Mouse (Mus musculus) heart, embryonic 13.5 days (tissue): Measurements from ENCODE around the gene Ptp4a2. TPM values are rescaled to one million over a fixed set of nuclear protein-coding genes. Genes with fewer than 3 reads are reported as not detected.

ENCODE experiments used
- ATAC-seq: fragments of 200-750 bp; cut with Nextera tagmentation; 2 replicates; pipeline ENCODE4 v1.8.0; 2017; ENCODE audit warnings: moderate TSS enrichment; ENCODE audit not compliant: insufficient number of reproducible peaks, low FRiP score, low TSS enrichment; ENCODE audit errors: extremely low read depth
- H3K27ac ChIP-seq: fragments of 300-500 bp; sonication (generic); replicated peaks from 2 replicates; pipeline ENCODE4 v1.5.1; 2015; ENCODE audit warnings: moderate library complexity, mild to moderate bottlenecking, inconsistent platforms
- H3K27me3 ChIP-seq: fragments of 300-500 bp; sonication (generic); replicated peaks from 2 replicates; pipeline ENCODE4 v1.6.1; 2015; ENCODE audit warnings: mild to moderate bottlenecking, inconsistent platforms
- H3K36me3 ChIP-seq: fragments of 300-500 bp; sonication (generic); 2 replicates; pipeline ENCODE4 v1.6.1; 2015; ENCODE audit warnings: mild to moderate bottlenecking, inconsistent platforms
- H3K4me1 ChIP-seq: fragments of 300-500 bp; sonication (generic); 2 replicates; pipeline ENCODE4 v1.6.1; 2015; ENCODE audit warnings: inconsistent platforms
- H3K4me2 ChIP-seq: fragments of 300-500 bp; sonication (generic); 2 replicates; pipeline ENCODE4 v1.6.1; 2015; ENCODE audit warnings: inconsistent platforms, mild to moderate bottlenecking, moderate library complexity
- H3K4me3 ChIP-seq: fragments of 300-500 bp; sonication (generic); 2 replicates; pipeline ENCODE4 v1.5.1; 2015; ENCODE audit warnings: moderate library complexity, mild to moderate bottlenecking, inconsistent platforms
- H3K9ac ChIP-seq: fragments of 300-500 bp; sonication (generic); 2 replicates; pipeline ENCODE4 v1.6.1; 2015; ENCODE audit warnings: inconsistent platforms, mild to moderate bottlenecking, moderate library complexity
- H3K9me3 ChIP-seq: fragments of 300-500 bp; sonication (generic); 2 replicates; pipeline ENCODE4 v1.6.1; 2016; ENCODE audit warnings: inconsistent platforms
- WGBS: fragments of 180-500 bp; shearing (Covaris S2); methylation state at CpG from one replicate; pipeline ENCODE4 v1.1.7; 2015; ENCODE audit warnings: mixed read lengths; 5-methylcytosine and 5-hydroxymethylcytosine counted together
- polyA plus RNA-seq: library from polyadenylated mRNA; unstranded; fragments of >200 nt; fragmentation: Nextera tagmentation; extraction: Ambion mirVana; gene quantifications from 2 replicates; pipeline ENCODE4 v1.2.1, GENCODE M21; 2015

Gene Ptp4a2
- polyA plus RNA-seq, 1 experiment from 2014 or later = 326 TPM

DNA sequence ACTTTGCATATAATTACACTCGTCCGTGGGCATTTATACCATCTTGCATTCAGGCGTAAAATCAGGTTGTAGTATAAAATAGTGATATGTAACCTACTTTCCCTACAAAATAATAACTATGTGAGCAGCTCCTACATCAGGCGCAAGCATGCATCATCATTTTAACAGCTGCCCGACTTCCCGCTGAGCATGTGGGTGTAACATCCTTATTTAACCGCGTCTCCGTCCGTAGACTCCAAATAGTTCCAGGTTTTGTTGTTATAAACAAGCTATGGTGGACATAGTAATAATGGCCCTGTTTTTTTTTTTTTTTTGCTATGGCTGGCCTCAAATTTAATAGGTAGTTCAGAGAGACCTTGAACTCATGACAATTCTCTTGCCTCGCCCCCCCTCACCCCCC, 64.4 kb downstream of the Ptp4a2 start:
- no peak overlapping the region for H3K4me2 ChIP-seq
- WGBS = 82% methylated on average over 11 of the region's 11 CpGs
- no peaks in the 10 kb centered on the region for H3K36me3 ChIP-seq
- H3K27me3 ChIP-seq = no peaks in the 10 kb centered on the region
- H3K9ac ChIP-seq = no peak overlapping the region
- no peak for ATAC-seq
- H3K27ac ChIP-seq = no peak overlapping the region
- H3K4me1 ChIP-seq = peaks cover 42% of the 10 kb centered on the region
- H3K4me3 ChIP-seq = no peak overlapping the region
- no peaks in the 10 kb centered on the region for H3K9me3 ChIP-seq

DNA sequence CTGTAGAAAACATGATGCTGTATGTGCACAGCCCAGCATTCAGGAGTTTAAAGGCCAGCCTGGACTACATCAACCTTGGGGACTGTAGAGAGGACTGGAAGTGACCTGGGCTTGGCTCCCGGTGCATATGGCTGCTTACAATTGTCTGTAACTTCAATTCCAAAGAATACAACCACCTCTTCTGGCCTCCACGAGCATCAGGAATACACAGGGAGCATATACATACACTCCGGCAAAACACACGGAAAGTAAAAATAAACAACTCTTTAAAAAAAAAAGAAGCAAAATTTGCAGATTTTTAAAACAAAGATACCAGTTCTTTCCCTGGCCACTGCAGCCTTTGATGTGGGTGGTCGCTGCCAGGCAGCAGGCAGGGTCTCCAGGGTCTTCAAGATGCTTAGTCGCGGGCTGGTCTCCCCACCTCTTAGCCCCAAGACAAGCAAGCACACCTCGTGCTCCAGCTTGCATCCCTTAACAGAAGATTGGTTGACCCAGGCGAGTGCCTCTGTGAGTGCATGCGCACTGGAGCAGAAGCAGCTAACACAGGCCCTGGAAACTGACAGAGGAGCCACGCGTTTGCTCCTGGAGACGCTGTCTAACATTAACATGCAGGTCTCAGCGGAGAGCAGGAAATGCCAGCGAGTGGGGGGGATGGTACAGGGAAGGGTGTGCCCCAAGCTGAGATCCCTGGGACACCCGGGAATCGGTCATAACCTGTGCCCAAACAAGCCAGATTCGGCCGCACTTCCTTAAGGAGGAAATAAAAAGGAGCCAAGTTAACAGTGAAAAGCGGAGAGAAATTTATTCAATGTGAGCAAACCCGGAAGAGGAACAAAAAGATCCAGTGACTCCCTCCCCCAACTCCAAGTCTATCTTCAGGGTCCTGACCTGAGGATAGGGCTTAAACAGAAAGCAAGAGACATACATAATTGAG, 66.1 kb downstream of the Ptp4a2 start:
- Histone ChIP-seq H3K27me3 (no peaks in the 10 kb centered on the region), H3K4me1 (peaks cover 53% of the 10 kb centered on the region), H3K4me2 (peak overlapping the region; percentile 67), H3K36me3 (no peaks in the 10 kb centered on the region), H3K27ac (peak overlapping the region; percentile 82), H3K4me3 (peak overlapping the region; percentile 42), H3K9me3 (no peaks in the 10 kb centered on the region), H3K9ac (peak overlapping the region; percentile 76)
- ATAC-seq = no peak; the same call in 1 of the 2 replicates
- WGBS = 12% methylated on average over 21 of the region's 21 CpGs

DNA sequence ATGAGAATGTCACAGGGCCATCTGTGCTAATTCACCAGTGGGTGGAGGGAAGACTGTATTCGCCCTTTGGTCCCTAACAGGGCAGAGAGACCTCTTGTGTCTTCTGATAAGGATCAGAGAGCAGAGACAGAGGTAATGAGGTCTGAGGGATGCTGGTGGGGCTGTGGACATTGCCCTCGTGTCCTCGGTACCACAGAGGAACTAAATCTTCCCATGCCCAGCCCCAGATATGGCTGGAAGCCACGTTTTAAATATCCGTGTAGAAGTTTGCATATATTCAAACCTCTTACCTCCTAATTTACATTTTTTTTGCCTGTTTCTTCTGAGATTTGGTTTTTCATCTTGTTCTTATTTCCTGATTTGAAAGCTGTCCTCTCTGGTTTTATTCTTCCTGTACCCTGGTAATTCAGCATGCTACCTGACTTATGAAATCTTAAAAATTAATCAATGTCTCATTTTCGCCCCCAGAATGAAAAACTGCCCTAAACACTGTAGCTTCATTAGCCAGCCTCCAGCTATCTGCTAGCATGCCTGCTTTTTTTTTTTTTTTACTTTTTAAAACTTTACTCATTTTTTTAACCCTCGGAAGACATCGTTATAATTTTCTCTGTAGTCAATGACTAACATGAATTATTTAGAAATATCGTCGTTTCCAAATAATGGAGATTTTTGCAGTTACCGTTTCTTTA, 67.1 kb downstream of the Ptp4a2 start:
- peak overlapping the region; percentile 82 for H3K27ac ChIP-seq
- H3K4me2 ChIP-seq = peak overlapping the region; percentile 67
- H3K9me3 ChIP-seq = no peaks in the 10 kb centered on the region
- peaks cover 54% of the 10 kb centered on the region for H3K4me1 ChIP-seq
- H3K27me3 ChIP-seq = no peaks in the 10 kb centered on the region
- peak overlapping the region; percentile 76 for H3K9ac ChIP-seq
- H3K36me3 ChIP-seq = no peaks in the 10 kb centered on the region
- H3K4me3 ChIP-seq = peak overlapping the region; percentile 42
- no peak for ATAC-seq
- WGBS = 67% methylated on average over 11 of the region's 11 CpGs

DNA sequence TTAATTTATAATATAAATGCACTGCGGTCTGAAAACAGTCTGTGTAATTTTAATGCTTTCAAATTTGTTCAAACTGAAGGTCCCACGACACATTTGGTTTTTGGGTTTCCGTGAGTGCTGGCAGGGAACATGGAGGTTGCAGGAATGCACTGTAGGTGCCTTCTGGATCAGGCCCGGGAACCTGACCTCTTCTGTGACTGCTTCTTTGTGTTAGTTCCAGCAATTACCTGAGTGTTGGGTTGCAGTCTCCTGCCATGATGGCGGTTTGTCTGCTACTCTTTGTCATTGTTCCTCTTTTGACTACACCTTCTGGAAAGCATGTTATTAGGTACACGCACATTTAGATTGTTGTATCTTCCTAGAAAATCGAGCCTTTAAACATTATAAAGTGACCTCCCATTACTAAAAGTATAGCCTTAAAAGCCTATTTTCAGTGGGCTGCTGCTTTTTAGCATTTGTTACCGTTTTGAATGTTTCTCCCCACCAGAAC, 67.7 kb downstream of the Ptp4a2 start:
- H3K4me1 ChIP-seq = peaks cover 53% of the 10 kb centered on the region
- ATAC-seq = no peak
- no peaks in the 10 kb centered on the region for H3K36me3 ChIP-seq
- no peaks in the 10 kb centered on the region for H3K9me3 ChIP-seq
- WGBS = 74% methylated on average over 8 of the region's 8 CpGs
- no peak overlapping the region for H3K9ac ChIP-seq
- no peak overlapping the region for H3K27ac ChIP-seq
- no peak overlapping the region for H3K4me3 ChIP-seq
- H3K4me2 ChIP-seq = no peak overlapping the region
- no peaks in the 10 kb centered on the region for H3K27me3 ChIP-seq

DNA sequence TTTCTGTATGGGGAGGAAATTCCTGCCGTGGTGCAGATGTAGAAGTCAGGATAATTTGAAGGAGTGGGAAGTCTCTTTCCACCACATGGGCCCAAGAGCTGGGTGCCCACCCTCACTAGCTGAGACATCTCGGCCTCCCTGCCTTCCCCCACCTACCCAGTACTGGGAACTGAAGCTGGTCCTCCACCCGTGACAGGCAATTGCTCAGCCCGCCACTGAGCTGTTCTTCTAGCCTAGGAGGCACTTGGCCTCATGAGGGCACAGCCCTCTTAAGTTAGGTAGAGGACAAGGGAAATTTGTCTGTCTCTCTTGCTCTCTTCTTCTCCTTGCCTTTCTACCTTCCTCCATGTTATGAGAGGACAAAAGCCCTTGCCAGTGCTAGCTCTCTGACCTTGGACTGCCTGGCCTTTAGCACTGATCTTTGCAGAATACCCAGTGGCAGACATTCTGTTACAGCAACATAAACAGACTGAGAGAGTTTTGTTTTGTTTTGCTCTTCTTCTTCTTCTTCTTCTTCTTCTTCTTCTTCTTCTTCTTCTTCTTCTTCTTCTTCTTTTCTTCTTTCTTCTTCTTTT, 68.3 kb downstream of the Ptp4a2 start:
- 67% methylated on average over 4 of the region's 4 CpGs for WGBS
- no peak overlapping the region for H3K9ac ChIP-seq
- no peaks in the 10 kb centered on the region for H3K27me3 ChIP-seq
- H3K4me3 ChIP-seq = no peak overlapping the region
- H3K4me2 ChIP-seq = no peak overlapping the region
- H3K36me3 ChIP-seq = no peaks in the 10 kb centered on the region
- H3K4me1 ChIP-seq = peaks cover 53% of the 10 kb centered on the region
- ATAC-seq = no peak
- no peaks in the 10 kb centered on the region for H3K9me3 ChIP-seq
- H3K27ac ChIP-seq = no peak overlapping the region

DNA sequence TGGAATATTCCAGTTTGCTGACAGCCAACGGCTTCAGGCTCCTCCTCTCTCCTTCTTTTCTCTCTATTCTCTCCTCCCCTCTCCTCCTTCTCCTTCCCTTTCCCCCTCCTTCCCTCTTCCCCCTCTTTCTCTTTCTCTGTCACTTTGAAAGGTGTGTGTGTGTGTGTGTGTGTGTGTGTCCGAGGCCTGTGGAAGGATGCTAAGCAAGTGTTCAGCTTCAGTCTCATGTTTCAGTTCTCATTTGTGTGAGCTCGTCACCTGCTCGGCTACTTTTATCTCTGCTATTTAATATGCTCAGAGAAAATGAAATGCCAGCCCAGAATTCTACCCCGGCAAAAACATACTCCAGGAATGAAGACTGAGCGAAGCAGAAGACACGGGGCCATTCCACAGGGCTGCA, 69.6 kb downstream of the Ptp4a2 start:
- H3K27ac ChIP-seq = no peak overlapping the region
- H3K36me3 ChIP-seq = no peaks in the 10 kb centered on the region
- no peaks in the 10 kb centered on the region for H3K27me3 ChIP-seq
- H3K4me2 ChIP-seq = no peak overlapping the region
- no peaks in the 10 kb centered on the region for H3K9me3 ChIP-seq
- H3K4me3 ChIP-seq = no peak overlapping the region
- H3K4me1 ChIP-seq = peaks cover 53% of the 10 kb centered on the region
- WGBS = 76% methylated on average over 7 of the region's 7 CpGs
- no peak for ATAC-seq
- H3K9ac ChIP-seq = no peak overlapping the region

DNA sequence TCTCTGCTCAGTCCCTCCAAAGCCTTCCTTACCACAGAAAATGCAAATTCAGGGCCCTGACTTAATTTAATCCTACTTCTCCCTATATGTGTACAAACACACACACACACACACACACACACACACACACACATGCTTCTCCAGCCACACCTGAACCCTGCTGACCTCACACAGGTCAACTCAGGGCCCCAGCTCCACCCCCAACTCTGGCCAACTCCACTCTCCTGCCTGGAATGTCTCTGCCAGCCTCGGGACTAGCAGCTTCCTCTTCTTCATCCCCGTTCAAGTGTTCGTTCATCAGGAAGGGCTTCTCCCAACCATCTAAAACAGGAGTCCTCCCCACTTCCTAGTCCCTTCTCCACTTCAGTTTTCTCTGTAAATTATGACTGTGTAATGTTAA, 70.6 kb downstream of the Ptp4a2 start:
- Histone ChIP-seq H3K9ac (peak overlapping the region; percentile 14; the same call in 1 of the 2 replicates), H3K9me3 (no peaks in the 10 kb centered on the region), H3K27me3 (no peaks in the 10 kb centered on the region), H3K27ac (peak overlapping the region; percentile 81), H3K36me3 (no peaks in the 10 kb centered on the region), H3K4me1 (peaks cover 45% of the 10 kb centered on the region), H3K4me3 (no peak overlapping the region), H3K4me2 (peak overlapping the region; percentile 50; the same call in 1 of the 2 replicates)
- 16% methylated on average over 3 of the region's 3 CpGs for WGBS
- ATAC-seq = no peak

DNA sequence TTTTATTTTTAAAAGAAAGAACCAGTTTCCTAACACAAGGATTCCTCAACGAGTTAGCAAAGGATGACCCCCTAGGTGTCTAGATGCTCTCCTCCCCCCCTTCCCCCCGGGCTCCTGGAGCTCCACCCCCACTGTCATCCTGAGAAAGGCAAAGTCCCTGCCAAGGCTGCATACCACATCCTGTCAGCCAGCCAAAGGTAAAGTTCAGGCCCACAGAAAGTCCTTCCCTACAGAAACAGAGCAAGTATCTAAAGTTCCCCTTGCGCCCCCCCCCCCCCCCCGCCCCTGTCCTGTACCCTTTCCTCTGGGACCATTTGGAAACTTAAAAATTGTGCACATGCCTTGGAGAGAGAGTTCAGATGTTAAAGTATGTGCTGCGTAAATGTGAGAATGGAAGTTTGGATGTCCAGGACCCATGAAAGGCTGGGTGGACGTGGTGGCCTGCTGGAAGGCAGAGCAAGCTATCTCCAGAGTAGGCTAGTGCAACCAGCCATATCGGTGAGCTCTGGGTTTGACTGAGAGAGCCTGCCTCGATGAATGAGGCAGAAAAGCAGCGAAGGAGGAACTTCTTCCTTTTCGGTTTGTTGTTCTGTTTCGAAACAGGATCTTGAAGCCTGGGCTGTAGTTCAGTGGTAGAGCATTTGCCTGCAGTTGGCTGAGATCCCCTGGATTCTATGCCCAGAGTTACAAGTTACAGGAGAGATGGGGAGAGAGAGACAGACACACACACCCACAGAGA, 71.7 kb downstream of the Ptp4a2 start:
- Histone ChIP-seq H3K36me3 (no peaks in the 10 kb centered on the region), H3K4me2 (peak overlapping the region; percentile 50), H3K4me1 (peaks cover 35% of the 10 kb centered on the region), H3K27me3 (no peaks in the 10 kb centered on the region), H3K9ac (peak overlapping the region; percentile 68), H3K27ac (peak overlapping the region; percentile 81), H3K9me3 (no peaks in the 10 kb centered on the region), H3K4me3 (peak overlapping the region; percentile 18)
- ATAC-seq = no peak
- 30% methylated on average over 11 of the region's 11 CpGs for WGBS

DNA sequence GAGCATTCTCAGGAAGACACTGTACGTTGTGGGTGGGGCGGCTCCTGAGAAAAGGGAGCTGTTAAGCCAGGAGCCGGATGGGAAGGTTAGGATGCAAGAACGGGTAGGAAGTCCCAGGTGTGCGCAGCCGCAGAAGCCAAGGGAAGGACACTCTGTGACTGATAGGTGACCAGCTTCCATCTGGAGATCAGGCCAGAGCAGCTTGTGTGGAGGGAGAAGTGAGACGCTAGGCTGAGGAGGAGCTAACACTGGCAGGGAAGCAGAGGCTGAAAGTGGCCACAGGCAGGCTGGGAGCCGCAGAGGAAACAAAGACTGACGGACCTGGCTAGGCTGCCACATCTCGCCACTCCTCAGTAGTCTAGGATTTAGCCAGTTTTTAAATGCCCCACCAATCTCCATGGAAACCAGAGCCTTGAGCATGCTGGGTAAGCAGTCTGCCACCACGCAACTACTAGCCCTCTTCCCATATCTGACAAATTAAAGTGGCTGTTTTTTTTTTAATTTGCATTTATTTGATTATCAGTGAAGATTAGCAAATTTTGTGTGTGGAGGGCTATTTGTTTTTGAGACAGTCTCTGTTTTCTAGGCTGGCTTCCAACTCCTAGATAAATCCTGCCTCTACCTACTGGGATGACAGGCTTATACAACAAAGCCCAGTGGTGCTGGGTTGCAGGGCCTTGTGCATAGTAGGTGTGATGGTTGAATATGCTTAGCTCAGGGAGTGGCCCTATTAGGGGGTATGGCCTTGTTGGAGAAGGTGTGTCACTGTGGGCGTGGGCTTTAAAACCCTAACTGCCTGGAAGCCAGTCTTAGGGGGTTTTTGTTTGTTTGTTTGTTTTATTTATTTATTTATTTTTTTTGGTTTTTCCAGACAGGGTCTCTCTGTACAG, 73.3 kb downstream of the Ptp4a2 start:
- H3K4me1 ChIP-seq = peaks cover 30% of the 10 kb centered on the region
- no peaks in the 10 kb centered on the region for H3K36me3 ChIP-seq
- 70% methylated on average over 12 of the region's 12 CpGs for WGBS
- no peak overlapping the region for H3K4me3 ChIP-seq
- H3K4me2 ChIP-seq = no peak overlapping the region
- H3K27ac ChIP-seq = no peak overlapping the region
- ATAC-seq = no peak
- no peaks in the 10 kb centered on the region for H3K27me3 ChIP-seq
- no peaks in the 10 kb centered on the region for H3K9me3 ChIP-seq
- no peak overlapping the region for H3K9ac ChIP-seq

DNA sequence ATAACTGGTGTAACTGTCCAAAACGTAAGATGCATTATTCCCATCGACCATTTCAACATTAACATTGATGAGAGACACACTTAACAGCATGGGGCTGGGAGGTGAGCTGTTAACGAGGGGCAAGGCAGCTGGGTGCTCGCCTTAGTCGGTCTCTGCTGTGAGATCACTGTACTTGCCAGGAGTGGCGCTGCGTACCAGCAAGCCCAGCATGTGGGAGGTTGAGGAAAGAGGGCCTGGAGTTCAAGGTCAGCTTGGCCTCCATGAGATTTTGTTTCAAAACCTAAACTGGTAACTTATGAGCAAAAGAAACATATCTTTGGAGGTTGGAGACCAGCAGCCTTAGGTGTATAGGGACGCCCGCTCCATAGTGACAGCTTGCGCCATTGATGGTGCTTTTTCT, 78.6 kb downstream of the Ptp4a2 start:
- no peaks in the 10 kb centered on the region for H3K9me3 ChIP-seq
- H3K4me2 ChIP-seq = no peak overlapping the region
- H3K4me1 ChIP-seq = no peaks in the 10 kb centered on the region
- H3K27me3 ChIP-seq = no peaks in the 10 kb centered on the region
- no peak for ATAC-seq
- H3K36me3 ChIP-seq = no peaks in the 10 kb centered on the region
- H3K27ac ChIP-seq = no peak overlapping the region
- H3K4me3 ChIP-seq = no peak overlapping the region
- no peak overlapping the region for H3K9ac ChIP-seq
- WGBS = 78% methylated on average over 10 of the region's 10 CpGs
